Mouse (Mus musculus): ENCODE measurements at regions not wholly inside any gene's neighbourhood (a gene's known extent, or its start where the extent isn't known, plus 50 kb on each side); places are given as distances from the start of the nearest gene placed in this dataset.
A peak's percentile ranks its signal among the peaks of the same experiment; 100 is the strongest.

- ATAC-seq (ENCODE audit: low FRiP score, low TSS enrichment) (no peak), DNase-seq (no peak)
- no peak overlapping the region for H3K9ac ChIP-seq (replicated peaks; ENCODE audit: low read length)
- no peak overlapping the region for H3K4me2 ChIP-seq (ENCODE audit: low read length)
- WGBS: 82% methylated on average over 3 of the region's 3 CpGs
- no peaks in the 10 kb centered on the region for H3K36me3 ChIP-seq (ENCODE audit: control insufficient read depth, insufficient read depth, low read length)
- no peaks in the 10 kb centered on the region for H3K9me3 ChIP-seq (ENCODE audit: control insufficient read depth, low read length)
- no peak overlapping the region for H3K4me3 ChIP-seq (replicated peaks; ENCODE audit: low read depth, low read length)
- H3K27ac ChIP-seq (replicated peaks; ENCODE audit: low read depth, low read length): no peak overlapping the region
- no peaks in the 10 kb centered on the region for H3K4me1 ChIP-seq (ENCODE audit: control insufficient read depth, insufficient read depth, low read length)
- no peaks in the 10 kb centered on the region for H3K27me3 ChIP-seq (ENCODE audit: control insufficient read depth, insufficient read depth, low read length)
These were observed 71.6 kb upstream of the Vps8 start for GRCm38 (mm10) chr16:21351289-21351688.

- 55% methylated on average over 5 of the region's 5 CpGs for WGBS
- no peaks in the 10 kb centered on the region for H3K9me3 ChIP-seq (ENCODE audit: control insufficient read depth, low read length)
These were observed 69.8 kb upstream of the Vps8 start for GRCm38 (mm10) chr16:21353111-21353510.

GRCm38 (mm10) chr16:21353545-21353944, 69.4 kb upstream of the Vps8 start:
- H3K4me2 ChIP-seq (ENCODE audit: low read length): no peak overlapping the region
- DNase-seq: peak; percentile 29
- no peaks in the 10 kb centered on the region for H3K4me1 ChIP-seq (ENCODE audit: control insufficient read depth, insufficient read depth, low read length)
- H3K27ac ChIP-seq (replicated peaks; ENCODE audit: low read depth, low read length): no peak overlapping the region
- no peak overlapping the region for H3K9ac ChIP-seq (replicated peaks; ENCODE audit: low read length)
- WGBS: 13% methylated on average over 6 of the region's 6 CpGs
- H3K4me3 ChIP-seq (replicated peaks; ENCODE audit: low read depth, low read length): no peak overlapping the region
- ATAC-seq (ENCODE audit: low FRiP score, low TSS enrichment): no peak
- no peaks in the 10 kb centered on the region for H3K9me3 ChIP-seq (ENCODE audit: control insufficient read depth, low read length)
- no peaks in the 10 kb centered on the region for H3K27me3 ChIP-seq (ENCODE audit: control insufficient read depth, insufficient read depth, low read length)
- no peaks in the 10 kb centered on the region for H3K36me3 ChIP-seq (ENCODE audit: control insufficient read depth, insufficient read depth, low read length)

More at GRCm38 (mm10) chr16:21353111-21353510, 69.8 kb upstream of the Vps8 start:
- no peak for ATAC-seq (ENCODE audit: low FRiP score, low TSS enrichment)
- no peak overlapping the region for H3K4me3 ChIP-seq (replicated peaks; ENCODE audit: low read depth, low read length)
- no peaks in the 10 kb centered on the region for H3K36me3 ChIP-seq (ENCODE audit: control insufficient read depth, insufficient read depth, low read length)
- no peak for DNase-seq
- H3K27ac ChIP-seq (replicated peaks; ENCODE audit: low read depth, low read length): no peak overlapping the region
- no peak overlapping the region for H3K9ac ChIP-seq (replicated peaks; ENCODE audit: low read length)
- H3K27me3 ChIP-seq (ENCODE audit: control insufficient read depth, insufficient read depth, low read length): no peaks in the 10 kb centered on the region
- no peak overlapping the region for H3K4me2 ChIP-seq (ENCODE audit: low read length)
- no peaks in the 10 kb centered on the region for H3K4me1 ChIP-seq (ENCODE audit: control insufficient read depth, insufficient read depth, low read length)

GRCm38 (mm10) chr16:21355638-21356037, 67.3 kb upstream of the Vps8 start:
- Histone ChIP-seq H3K4me1 (ENCODE audit: control insufficient read depth, insufficient read depth, low read length) (no peaks in the 10 kb centered on the region), H3K4me2 (ENCODE audit: low read length) (no peak overlapping the region), H3K27ac (replicated peaks; ENCODE audit: low read depth, low read length) (no peak overlapping the region), H3K9me3 (ENCODE audit: control insufficient read depth, low read length) (no peaks in the 10 kb centered on the region), H3K36me3 (ENCODE audit: control insufficient read depth, insufficient read depth, low read length) (no peaks in the 10 kb centered on the region), H3K4me3 (replicated peaks; ENCODE audit: low read depth, low read length) (no peak overlapping the region), H3K9ac (replicated peaks; ENCODE audit: low read length) (no peak overlapping the region), H3K27me3 (ENCODE audit: control insufficient read depth, insufficient read depth, low read length) (no peaks in the 10 kb centered on the region)
- 88% methylated on average over 1 of the region's 1 CpGs for WGBS
- ATAC-seq (ENCODE audit: low FRiP score, low TSS enrichment) (no peak), DNase-seq (no peak)

- Histone ChIP-seq H3K4me2 (ENCODE audit: low read length) (no peak overlapping the region), H3K27me3 (ENCODE audit: control insufficient read depth, insufficient read depth, low read length) (no peaks in the 10 kb centered on the region), H3K9ac (replicated peaks; ENCODE audit: low read length) (no peak overlapping the region), H3K36me3 (ENCODE audit: control insufficient read depth, insufficient read depth, low read length) (no peaks in the 10 kb centered on the region), H3K9me3 (ENCODE audit: control insufficient read depth, low read length) (no peaks in the 10 kb centered on the region), H3K4me1 (ENCODE audit: control insufficient read depth, insufficient read depth, low read length) (no peaks in the 10 kb centered on the region), H3K27ac (replicated peaks; ENCODE audit: low read depth, low read length) (no peak overlapping the region), H3K4me3 (replicated peaks; ENCODE audit: low read depth, low read length) (no peak overlapping the region)
- 69% methylated on average over 5 of the region's 5 CpGs for WGBS
- ATAC-seq (ENCODE audit: low FRiP score, low TSS enrichment): no peak
- DNase-seq: no peak
These were observed 65.5 kb upstream of the Vps8 start for GRCm38 (mm10) chr16:21357433-21357832.

GRCm38 (mm10) chr16:21358313-21358920, 64.5 kb upstream of the Vps8 start:
- Histone ChIP-seq H3K4me3 (replicated peaks; ENCODE audit: low read depth, low read length) (no peak overlapping the region), H3K4me2 (ENCODE audit: low read length) (no peak overlapping the region), H3K9me3 (ENCODE audit: control insufficient read depth, low read length) (no peaks in the 10 kb centered on the region), H3K36me3 (ENCODE audit: control insufficient read depth, insufficient read depth, low read length) (no peaks in the 10 kb centered on the region), H3K27ac (replicated peaks; ENCODE audit: low read depth, low read length) (no peak overlapping the region), H3K4me1 (ENCODE audit: control insufficient read depth, insufficient read depth, low read length) (peaks cover 2% of the 10 kb centered on the region; the same call in 1 of the 2 replicates), H3K27me3 (ENCODE audit: control insufficient read depth, insufficient read depth, low read length) (no peaks in the 10 kb centered on the region), H3K9ac (replicated peaks; ENCODE audit: low read length) (no peak overlapping the region)
- DNase-seq: peak; percentile 42
- 56% methylated on average over 12 of the region's 12 CpGs for WGBS
- no peak for ATAC-seq (ENCODE audit: low FRiP score, low TSS enrichment)

GRCm38 (mm10) chr16:21359459-21359858, 63.5 kb upstream of the Vps8 start:
- H3K9ac ChIP-seq (replicated peaks; ENCODE audit: low read length): no peak overlapping the region
- DNase-seq: no peak
- H3K9me3 ChIP-seq (ENCODE audit: control insufficient read depth, low read length): no peaks in the 10 kb centered on the region
- H3K27me3 ChIP-seq (ENCODE audit: control insufficient read depth, insufficient read depth, low read length): no peaks in the 10 kb centered on the region
- H3K4me2 ChIP-seq (ENCODE audit: low read length): no peak overlapping the region
- no peak overlapping the region for H3K4me3 ChIP-seq (replicated peaks; ENCODE audit: low read depth, low read length)
- ATAC-seq (ENCODE audit: low FRiP score, low TSS enrichment): no peak
- WGBS: 73% methylated on average over 4 of the region's 4 CpGs
- H3K27ac ChIP-seq (replicated peaks; ENCODE audit: low read depth, low read length): no peak overlapping the region
- peaks cover 2% of the 10 kb centered on the region; the same call in 1 of the 2 replicates for H3K4me1 ChIP-seq (ENCODE audit: control insufficient read depth, insufficient read depth, low read length)
- no peaks in the 10 kb centered on the region for H3K36me3 ChIP-seq (ENCODE audit: control insufficient read depth, insufficient read depth, low read length)

GRCm38 (mm10) chr16:21361406-21361805, 61.5 kb upstream of the Vps8 start:
- H3K9me3 ChIP-seq (ENCODE audit: control insufficient read depth, low read length): no peaks in the 10 kb centered on the region
- no peak overlapping the region for H3K9ac ChIP-seq (replicated peaks; ENCODE audit: low read length)
- no peak overlapping the region for H3K27ac ChIP-seq (replicated peaks; ENCODE audit: low read depth, low read length)
- H3K36me3 ChIP-seq (ENCODE audit: control insufficient read depth, insufficient read depth, low read length): no peaks in the 10 kb centered on the region
- no peak overlapping the region for H3K4me2 ChIP-seq (ENCODE audit: low read length)
- 62% methylated on average over 2 of the region's 2 CpGs for WGBS
- no peak overlapping the region for H3K4me3 ChIP-seq (replicated peaks; ENCODE audit: low read depth, low read length)
- ATAC-seq (ENCODE audit: low FRiP score, low TSS enrichment) (no peak), DNase-seq (no peak)
- no peaks in the 10 kb centered on the region for H3K27me3 ChIP-seq (ENCODE audit: control insufficient read depth, insufficient read depth, low read length)
- H3K4me1 ChIP-seq (ENCODE audit: control insufficient read depth, insufficient read depth, low read length): peaks cover 2% of the 10 kb centered on the region; the same call in 1 of the 2 replicates

- 51% methylated on average over 12 of the region's 12 CpGs for WGBS
- Histone ChIP-seq H3K27ac (replicated peaks; ENCODE audit: low read depth, low read length) (no peak overlapping the region), H3K27me3 (ENCODE audit: control insufficient read depth, insufficient read depth, low read length) (no peaks in the 10 kb centered on the region), H3K9ac (replicated peaks; ENCODE audit: low read length) (no peak overlapping the region; the same call in 1 of the 2 replicates), H3K9me3 (ENCODE audit: control insufficient read depth, low read length) (no peaks in the 10 kb centered on the region), H3K4me3 (replicated peaks; ENCODE audit: low read depth, low read length) (no peak overlapping the region), H3K36me3 (ENCODE audit: control insufficient read depth, insufficient read depth, low read length) (no peaks in the 10 kb centered on the region), H3K4me2 (ENCODE audit: low read length) (no peak overlapping the region), H3K4me1 (ENCODE audit: control insufficient read depth, insufficient read depth, low read length) (peaks cover 2% of the 10 kb centered on the region; the same call in 1 of the 2 replicates)
- ATAC-seq (ENCODE audit: low FRiP score, low TSS enrichment) (peak; percentile 27; the same call in 1 of the 2 replicates), DNase-seq (peak; percentile 43)
These were observed 60.1 kb upstream of the Vps8 start for GRCm38 (mm10) chr16:21362663-21363367.

All from midbrain, embryonic 14.5 days (tissue).